Mouse (Mus musculus) CH12.LX (cell line): ENCODE measurements around the gene Bmx. TPM values are rescaled to one million over a fixed set of nuclear protein-coding genes. Genes with fewer than 3 reads are reported as not detected.

Experiments used
- DNase-seq: peaks from one replicate; pipeline ENCODE4 v3.0.0-alpha.2; 2013; ENCODE audit errors: extremely low read depth
- H3K27ac ChIP-seq: 2 replicates; pipeline ENCODE4 v1.5.1; 2012; ENCODE audit warnings: low read depth, mild to moderate bottlenecking, control low read depth, moderate library complexity; ENCODE audit not compliant: insufficient read depth
- H3K27me3 ChIP-seq: replicated peaks from 2 replicates; pipeline ENCODE3; 2012; ENCODE audit warnings: inconsistent platforms
- H3K36me3 ChIP-seq, 2 experiments: replicated peaks in 1 of 2; 2 replicates each; pipeline versions ENCODE3 to v1.6.1; 2012; ENCODE audit warnings: inconsistent platforms in 1 of 2, low read length in 1 of 2, mild to moderate bottlenecking in 1 of 2, mixed read lengths in 1 of 2, moderate library complexity in 1 of 2; ENCODE audit not compliant: control insufficient read depth in 1 of 2, insufficient read depth in 1 of 2
- H3K4me1 ChIP-seq, 2 experiments: 2 replicates each; pipeline ENCODE4 v1.6.1; 2012; ENCODE audit warnings: inconsistent platforms in 1 of 2, moderate library complexity in 1 of 2; ENCODE audit not compliant: insufficient read depth in 2 of 2, control insufficient read depth in 1 of 2
- H3K4me2 ChIP-seq: 2 replicates; pipeline ENCODE4 v1.6.1; 2012; ENCODE audit warnings: low read depth, mild to moderate bottlenecking, control low read depth; ENCODE audit not compliant: poor library complexity, insufficient read depth, severe bottlenecking
- H3K4me3 ChIP-seq, 3 experiments: fragments of 150-350 bp in 1 of 3; sonication (generic) in 1 of 3; replicated peaks in 1 of 3; 2 replicates each; pipeline versions ENCODE3 to v1.5.1; 2011 to 2012; ENCODE audit warnings: low read depth in 2 of 3, low read length in 2 of 3, mild to moderate bottlenecking in 2 of 3, moderate library complexity in 2 of 3, control low read depth in 1 of 3, improper control_type of control experiment in 1 of 3, inconsistent platforms in 1 of 3, mixed read lengths in 1 of 3; ENCODE audit not compliant: poor library complexity in 1 of 3
- H3K79me2 ChIP-seq: replicated peaks from 2 replicates; pipeline ENCODE4 v1.6.1; 2012; ENCODE audit warnings: mild to moderate bottlenecking, moderate library complexity; ENCODE audit not compliant: control insufficient read depth, poor library complexity, insufficient read depth, severe bottlenecking; ENCODE audit errors: extremely low read depth
- H3K9ac ChIP-seq: 2 replicates; pipeline ENCODE4 v1.6.1; 2012; ENCODE audit warnings: low read depth, mild to moderate bottlenecking, control low read depth, moderate library complexity; ENCODE audit not compliant: insufficient read depth
- H3K9me3 ChIP-seq: replicated peaks from 2 replicates; pipeline ENCODE3; 2012; ENCODE audit warnings: low read length, inconsistent platforms, mixed read lengths
- CHD1 ChIP-seq: IDR thresholded peaks from 2 replicates; pipeline ENCODE4 v1.6.1; 2012; ENCODE audit warnings: low read depth, low read length, improper control_type of control experiment, inconsistent platforms
- CHD2 ChIP-seq: IDR thresholded peaks from 2 replicates; pipeline ENCODE4 v1.6.1; 2011; ENCODE audit warnings: low read length, improper control_type of control experiment
- CTCF ChIP-seq, 2 experiments: IDR thresholded peaks in 1 of 2; conservative IDR thresholded peaks in 1 of 2; 2 replicates each; pipeline ENCODE4 v1.5.1; 2011 to 2012; ENCODE audit warnings: low read depth in 2 of 2, low read length in 2 of 2, improper control_type of control experiment in 1 of 2, inconsistent platforms in 1 of 2, mild to moderate bottlenecking in 1 of 2, moderate library complexity in 1 of 2
- E2F4 ChIP-seq: IDR thresholded peaks from 2 replicates; pipeline ENCODE4 v1.6.1; 2011; ENCODE audit warnings: low read depth, low read length, improper control_type of control experiment; ENCODE audit not compliant: insufficient replicate concordance
- ELF1 ChIP-seq: IDR thresholded peaks from 2 replicates; pipeline ENCODE4 v1.6.1; 2014; ENCODE audit warnings: low read depth, mild to moderate bottlenecking, inconsistent platforms, low read length, improper control_type of control experiment
- ETS1 ChIP-seq: conservative IDR thresholded peaks from 2 replicates; pipeline ENCODE4 v1.6.1; 2012; ENCODE audit warnings: low read depth, mild to moderate bottlenecking, inconsistent platforms, low read length, improper control_type of control experiment, moderate library complexity
- GABPA ChIP-seq: IDR thresholded peaks from 2 replicates; pipeline ENCODE4 v1.6.1; 2012; ENCODE audit warnings: low read depth, low read length, improper control_type of control experiment, inconsistent platforms; ENCODE audit not compliant: insufficient replicate concordance
- HCFC1 ChIP-seq: IDR thresholded peaks from 2 replicates; pipeline ENCODE4 v1.6.1; 2012; ENCODE audit warnings: low read depth, mild to moderate bottlenecking, inconsistent platforms, low read length, improper control_type of control experiment
- IRF4 ChIP-seq: IDR thresholded peaks from 2 replicates; pipeline ENCODE4 v1.6.1; 2014; ENCODE audit warnings: low read depth, mild to moderate bottlenecking, inconsistent platforms, low read length, improper control_type of control experiment
- JUND ChIP-seq: conservative IDR thresholded peaks from 2 replicates; pipeline ENCODE4 v1.6.1; 2011; ENCODE audit warnings: low read depth, low read length, improper control_type of control experiment
- MAZ ChIP-seq: IDR thresholded peaks from 2 replicates; pipeline ENCODE4 v1.6.1; 2012; ENCODE audit warnings: low read depth, mild to moderate bottlenecking, inconsistent platforms, low read length, improper control_type of control experiment, moderate library complexity
- MEF2A ChIP-seq: IDR thresholded peaks from 2 replicates; pipeline ENCODE4 v1.6.1; 2014; ENCODE audit warnings: low read depth, mild to moderate bottlenecking, inconsistent platforms, low read length, improper control_type of control experiment, borderline replicate concordance
- NELFE ChIP-seq: IDR thresholded peaks from 2 replicates; pipeline ENCODE4 v1.6.1; 2011; ENCODE audit warnings: low read depth, low read length, improper control_type of control experiment
- NRF1 ChIP-seq: IDR thresholded peaks from 2 replicates; pipeline ENCODE4 v1.6.1; 2014; ENCODE audit warnings: low read depth, mild to moderate bottlenecking, inconsistent platforms, low read length, improper control_type of control experiment, moderate library complexity
- RAD21 ChIP-seq: IDR thresholded peaks from 2 replicates; pipeline ENCODE4 v1.6.1; 2011; ENCODE audit warnings: low read depth, mild to moderate bottlenecking, low read length, improper control_type of control experiment, moderate library complexity
- SIN3A ChIP-seq: IDR thresholded peaks from 2 replicates; pipeline ENCODE4 v1.6.1; 2012; ENCODE audit warnings: low read length, improper control_type of control experiment, inconsistent platforms
- SMC3 ChIP-seq: IDR thresholded peaks from 2 replicates; pipeline ENCODE4 v1.6.1; 2011; ENCODE audit warnings: low read depth, low read length, improper control_type of control experiment
- ZC3H11A ChIP-seq: IDR thresholded peaks from 2 replicates; pipeline ENCODE4 v1.6.1; 2012; ENCODE audit warnings: low read depth, mild to moderate bottlenecking, inconsistent platforms, low read length, improper control_type of control experiment
- ZMIZ1 ChIP-seq: IDR thresholded peaks from 2 replicates; pipeline ENCODE4 v1.6.1; 2012; ENCODE audit warnings: low read depth, mild to moderate bottlenecking, inconsistent platforms, low read length, improper control_type of control experiment
- ZNF384 ChIP-seq: IDR thresholded peaks from 2 replicates; pipeline ENCODE4 v1.6.1; 2012; ENCODE audit warnings: low read depth, low read length, improper control_type of control experiment, inconsistent platforms
- dilution Hi-C: fragments of 300-500 bp; cut with MboI; formaldehyde crosslinking; loops from 2 replicates; pipeline ENCODE4 v1.14.3; 2020; ENCODE audit warnings: low sequenced_read_pairs; ENCODE audit not compliant: extremely low pct_unique_long_range_greater_than_20kb, extremely low pct_ligation_motif_present
- in situ Hi-C: fragments of 300-500 bp; cut with MboI; formaldehyde crosslinking; loops from 3 replicates; pipeline ENCODE4 v1.14.3; 2019; ENCODE audit warnings: low sequenced_read_pairs, low pct_ligation_motif_present, low pct_unique_long_range_greater_than_20kb, mixed read lengths
- polyA plus RNA-seq: library from polyadenylated mRNA; unstranded; fragments of >175 nt; gene quantifications from 2 replicates; pipeline ENCODE4 v1.2.1, GENCODE M21; 2012; ENCODE audit warnings: low read depth; ENCODE audit not compliant: insufficient read length
- total RNA-seq, 2 experiments: library from RNA; depleted of rRNA; stranded (reverse); fragments of 300-350 nt in 1 of 2; fragments of >200 nt in 1 of 2; gene quantifications; 2 replicates each; pipeline ENCODE4 v1.2.3; 2012 to 2014

Bmx gene
- total and polyA plus RNA-seq, 3 experiments = 0.08 TPM; not detected in 2

- no peaks in the 10 kb centered on the region for H3K4me1 ChIP-seq
- in situ Hi-C loops = no loop called here
- no peak for TF ChIP-seq IRF4
- TF ChIP-seq GABPA = no peak
- TF ChIP-seq RAD21 = no peak
- no peak for TF ChIP-seq SMC3
- no peak for TF ChIP-seq NRF1
- no peak for TF ChIP-seq ZMIZ1
- no peak for TF ChIP-seq NELFE
- no peak for TF ChIP-seq MEF2A
- TF ChIP-seq CHD1 = no peak
- TF ChIP-seq HCFC1 = no peak
- no peak for TF ChIP-seq ETS1
- no peak for TF ChIP-seq E2F4
- TF ChIP-seq ZNF384 = no peak
- no peak for TF ChIP-seq JUND
- no peak for TF ChIP-seq SIN3A
- no peak for TF ChIP-seq CHD2
- TF ChIP-seq ZC3H11A = no peak
- no peak for TF ChIP-seq ELF1
- no peak for TF ChIP-seq MAZ
- TF ChIP-seq, all 38 proteins: peak for 0
- Histone ChIP-seq H3K27ac (no peak overlapping the region), H3K9ac (no peak overlapping the region), H3K9me3 (no peaks in the 10 kb centered on the region), H3K27me3 (no peaks in the 10 kb centered on the region), H3K36me3 (no peaks in the 10 kb centered on the region), H3K4me3 (no peak overlapping the region), H3K4me2 (no peak overlapping the region), H3K79me2 (no peaks in the 10 kb centered on the region)
- dilution Hi-C loops = no loop called here
- DNase-seq = no peak
Observed at GRCm38 (mm10) chrX:164291147-164291546, 33.2 kb upstream of the Bmx start.

GRCm38 (mm10) chrX:164287077-164287476 lies 29.1 kb upstream of the Bmx start:
- Histone ChIP-seq H3K27ac (no peak overlapping the region), H3K27me3 (no peaks in the 10 kb centered on the region), H3K4me2 (no peak overlapping the region), H3K4me1 (no peaks in the 10 kb centered on the region), H3K9ac (no peak overlapping the region), H3K9me3 (no peaks in the 10 kb centered on the region), H3K36me3 (no peaks in the 10 kb centered on the region), H3K79me2 (no peaks in the 10 kb centered on the region), H3K4me3 (no peak overlapping the region)
- peak; percentile 37 for DNase-seq
- in situ Hi-C loops = no loop called here
- no peak for TF ChIP-seq IRF4
- TF ChIP-seq SMC3 = peak; percentile 81
- no peak for TF ChIP-seq HCFC1
- 0 out of 2 replicates have a peak, but pooled peaks have one; percentile 16 for TF ChIP-seq NELFE
- TF ChIP-seq CTCF (conservative IDR thresholded peaks at IDR 0.05 in 1 of 2, IDR thresholded peaks at IDR 0.05 in 1 of 2; ENCODE audit: low read depth in 2 of 2, low read length in 2 of 2) = peak in 1 of 2 experiments; percentile 75; a peak in 2 of 4 replicates
- TF ChIP-seq ZC3H11A = peak; percentile 24; the same call in 1 of the 2 replicates
- no peak for TF ChIP-seq ZMIZ1
- TF ChIP-seq ETS1 = no peak
- TF ChIP-seq RAD21 = peak; percentile 62
- dilution Hi-C loops = no loop called here
